In the genomic region with DNA sequence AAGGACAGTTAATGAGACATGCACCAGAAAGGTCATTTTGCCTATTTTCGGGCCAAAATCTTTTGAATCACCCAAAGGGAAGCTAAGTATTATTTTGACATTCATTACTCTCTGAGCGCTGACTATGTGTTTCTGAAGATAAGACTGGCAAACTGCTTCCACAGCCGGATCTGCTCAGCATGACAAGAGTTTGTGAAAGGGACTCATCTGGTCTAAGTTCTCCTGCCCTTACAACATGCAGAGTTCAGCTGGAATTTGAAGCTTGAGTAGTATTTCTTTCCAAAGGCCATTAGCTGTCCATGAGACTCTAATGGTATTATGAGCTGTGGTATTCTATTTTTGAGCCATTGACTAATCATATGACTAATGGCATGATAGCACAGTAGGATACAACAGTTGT, we compare ENCODE assay signal across 11 mouse cellular contexts.
"Had no signal": no experiment of that assay in that cellular context is flagged by ENCODE, and none has a peak within 500 bp of the region (broad histone marks: within the 10 kb centered on the region; RNA-seq: fewer than 3 reads in every experiment).

No protein-coding gene starts in this region.

- H3K4me3 ChIP-seq: intestine, embryonic 15.5 days; limb, embryonic 13.5 days; midbrain, embryonic 10.5 days; myocyte; neural tube, embryonic 15.5 days; stomach, embryonic 15.5 days had no signal

- ATAC-seq: intestine, embryonic 15.5 days had no signal

- H3K36me3 ChIP-seq: intestine, embryonic 15.5 days; limb, embryonic 13.5 days; midbrain, embryonic 10.5 days; neural tube, embryonic 15.5 days; stomach, embryonic 15.5 days had no signal

- H3K9ac ChIP-seq: intestine, embryonic 15.5 days; limb, embryonic 13.5 days; liver, embryonic 14.5 days; neural tube, embryonic 15.5 days; stomach, embryonic 15.5 days had no signal

- H3K27me3 ChIP-seq: intestine, embryonic 15.5 days; limb, embryonic 13.5 days; neural tube, embryonic 15.5 days; stomach, embryonic 15.5 days had no signal

- H3K4me2 ChIP-seq: intestine, embryonic 15.5 days; limb, embryonic 13.5 days; neural tube, embryonic 15.5 days; stomach, embryonic 15.5 days had no signal

- H3K4me1 ChIP-seq: intestine, embryonic 15.5 days; limb, embryonic 13.5 days; midbrain, embryonic 10.5 days; neural tube, embryonic 15.5 days; stomach, embryonic 15.5 days had no signal

- DNase-seq: kidney, adult 18-20 months; left cerebral cortex, postnatal 4 days; midbrain, embryonic 14.5 days; thymus, postnatal 36 days had no signal

- H3K27ac ChIP-seq: intestine, embryonic 15.5 days; limb, embryonic 13.5 days; liver, embryonic 14.5 days; midbrain, embryonic 10.5 days; neural tube, embryonic 15.5 days; stomach, embryonic 15.5 days had no signal

- H3K9me3 ChIP-seq: intestine, embryonic 15.5 days; limb, embryonic 13.5 days; midbrain, embryonic 10.5 days; neural tube, embryonic 15.5 days; stomach, embryonic 15.5 days had no signal
